ENCODE assay signal across 31 mouse cellular contexts in the genomic region with DNA sequence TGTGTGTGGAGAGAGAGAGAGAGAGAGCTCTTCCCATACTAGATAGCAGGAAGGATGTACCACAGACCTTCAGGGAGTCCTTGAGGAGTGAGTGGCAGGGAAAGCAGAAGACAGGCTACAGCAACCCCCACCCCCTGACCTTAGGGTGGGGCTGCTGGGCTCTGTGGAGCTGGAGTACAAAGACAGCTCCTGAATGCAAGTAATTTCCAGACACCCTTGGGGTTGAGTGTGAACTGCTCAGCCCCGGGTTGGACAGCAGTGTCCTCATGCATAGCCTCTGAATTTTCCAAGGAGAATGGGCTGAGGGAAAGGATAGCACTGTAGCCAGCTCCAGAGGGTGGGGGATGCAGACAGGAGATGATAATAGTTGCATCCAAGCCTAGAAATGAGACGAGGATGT.
"Had no signal": no experiment of that assay in that cellular context is flagged by ENCODE, and none has a peak within 500 bp of the region (broad histone marks: within the 10 kb centered on the region; RNA-seq: fewer than 3 reads in every experiment).

No protein-coding gene starts in this region.

- H3K9me3 ChIP-seq: limb, embryonic 10.5 days; limb, embryonic 12.5 days; limb, embryonic 13.5 days; limb, embryonic 15.5 days; liver, embryonic 12.5 days; liver, embryonic 13.5 days; liver, embryonic 15.5 days; lung, embryonic 15.5 days; megakaryocyte, embryonic 14.5 days; midbrain, embryonic 10.5 days; midbrain, embryonic 12.5 days; midbrain, embryonic 15.5 days; neural tube, embryonic 12.5 days; neural tube, embryonic 13.5 days had no signal

- H3K9ac ChIP-seq: limb, embryonic 12.5 days; limb, embryonic 13.5 days; limb, embryonic 15.5 days; liver, embryonic 12.5 days; liver, embryonic 13.5 days; liver, embryonic 14.5 days; liver, embryonic 15.5 days; liver, postnatal 0 days; lung, embryonic 14.5 days; lung, embryonic 15.5 days; midbrain, embryonic 12.5 days; midbrain, embryonic 15.5 days; neural tube, embryonic 12.5 days; neural tube, embryonic 13.5 days had no signal

- ATAC-seq: liver, embryonic 12.5 days; liver, postnatal 0 days; lung, postnatal 0 days; midbrain, embryonic 15.5 days; midbrain, embryonic 16.5 days had no signal

- H3K36me3 ChIP-seq: limb, embryonic 10.5 days; limb, embryonic 12.5 days; limb, embryonic 13.5 days; limb, embryonic 15.5 days; liver, embryonic 12.5 days; liver, embryonic 13.5 days; liver, embryonic 15.5 days; lung, embryonic 15.5 days; midbrain, embryonic 10.5 days; midbrain, embryonic 12.5 days; midbrain, embryonic 15.5 days; neural tube, embryonic 12.5 days; neural tube, embryonic 13.5 days had no signal

- H3K4me2 ChIP-seq: limb, embryonic 12.5 days; limb, embryonic 13.5 days; limb, embryonic 15.5 days; liver, embryonic 11.5 days; liver, embryonic 12.5 days; liver, embryonic 13.5 days; liver, embryonic 15.5 days; lung, embryonic 14.5 days; lung, embryonic 15.5 days; midbrain, embryonic 12.5 days; midbrain, embryonic 15.5 days; neural tube, embryonic 12.5 days; neural tube, embryonic 13.5 days had no signal

- DNase-seq: left cerebral cortex, postnatal 4 days; liver; liver, embryonic 13.5 days; liver, postnatal 0 days; lung, adult 18-20 months; lung, adult 2 months; lung, embryonic 14.5 days; lung, postnatal 10 days; lung, postnatal 14 days; lung, postnatal 36 days; lung, postnatal 4 days; midbrain, embryonic 14.5 days had no signal

- H3K4me1 ChIP-seq: limb, embryonic 10.5 days; limb, embryonic 12.5 days; liver, embryonic 12.5 days; liver, embryonic 13.5 days; liver, embryonic 15.5 days; midbrain, embryonic 10.5 days; midbrain, embryonic 12.5 days; midbrain, embryonic 15.5 days; neural tube, embryonic 12.5 days; neural tube, embryonic 13.5 days had no signal

- H3K4me3 ChIP-seq: limb, embryonic 10.5 days; limb, embryonic 12.5 days; limb, embryonic 13.5 days; limb, embryonic 15.5 days; liver, embryonic 12.5 days; liver, embryonic 13.5 days; liver, embryonic 15.5 days; lung, embryonic 15.5 days; megakaryocyte, embryonic 14.5 days; midbrain, embryonic 10.5 days; midbrain, embryonic 12.5 days; midbrain, embryonic 15.5 days; myocyte; neural tube, embryonic 12.5 days; neural tube, embryonic 13.5 days had no signal

- H3K27me3 ChIP-seq: limb, embryonic 13.5 days; limb, embryonic 15.5 days; liver, embryonic 12.5 days; liver, embryonic 13.5 days; liver, embryonic 15.5 days; lung, embryonic 15.5 days; midbrain, embryonic 12.5 days; midbrain, embryonic 15.5 days; neural tube, embryonic 12.5 days; neural tube, embryonic 13.5 days had no signal

- H3K27ac ChIP-seq: limb, embryonic 10.5 days; limb, embryonic 12.5 days; limb, embryonic 13.5 days; limb, embryonic 15.5 days; liver, embryonic 12.5 days; liver, embryonic 13.5 days; liver, embryonic 14.5 days; liver, embryonic 15.5 days; lung, embryonic 15.5 days; macrophage; midbrain, embryonic 10.5 days; midbrain, embryonic 12.5 days; midbrain, embryonic 15.5 days; neural tube, embryonic 12.5 days; neural tube, embryonic 13.5 days had no signal
